Mouse (Mus musculus) midbrain, postnatal 0 days (tissue): ENCODE measurements around the gene Mesp2. TPM values are rescaled to one million over a fixed set of nuclear protein-coding genes. Genes with fewer than 3 reads are reported as not detected.

ENCODE experiments used
- ATAC-seq: fragments of 200-750 bp; cut with Nextera tagmentation; 2 replicates; pipeline ENCODE4 v1.8.0; 2017; ENCODE audit warnings: moderate number of reproducible peaks, mild to moderate bottlenecking, moderate TSS enrichment, moderate library complexity; ENCODE audit not compliant: low FRiP score
- DNase-seq: peaks from one replicate; pipeline ENCODE4 v3.0.0-alpha.2; 2015; ENCODE audit warnings: low spot score
- H3K27ac ChIP-seq: fragments of 300-500 bp; sonication (generic); 2 replicates; pipeline ENCODE4 v1.5.1; 2014; ENCODE audit warnings: low read depth, mild to moderate bottlenecking, low read length, mixed read lengths
- H3K27me3 ChIP-seq: fragments of 300-500 bp; sonication (generic); 2 replicates; pipeline ENCODE4 v1.6.1; 2014; ENCODE audit warnings: low read length, control low read depth, mixed read lengths; ENCODE audit not compliant: insufficient read depth
- H3K36me3 ChIP-seq: fragments of 300-500 bp; sonication (generic); 2 replicates; pipeline ENCODE4 v1.6.1; 2014; ENCODE audit warnings: low read length, control low read depth, mixed read lengths; ENCODE audit not compliant: insufficient read depth
- H3K4me1 ChIP-seq: fragments of 300-500 bp; sonication (generic); 2 replicates; pipeline ENCODE4 v1.6.1; 2014; ENCODE audit warnings: mild to moderate bottlenecking, control low read depth, antibody characterized with exemption, low read length, mixed read lengths; ENCODE audit not compliant: insufficient read depth
- H3K4me2 ChIP-seq: fragments of 300-500 bp; sonication (generic); 2 replicates; pipeline ENCODE4 v1.6.1; 2014; ENCODE audit warnings: low read depth, mild to moderate bottlenecking, low read length, mixed read lengths; ENCODE audit not compliant: poor library complexity, severe bottlenecking
- H3K4me3 ChIP-seq: fragments of 300-500 bp; sonication (generic); 2 replicates; pipeline ENCODE4 v1.5.1; 2014; ENCODE audit warnings: low read depth, mild to moderate bottlenecking, low read length, moderate library complexity
- H3K9ac ChIP-seq: fragments of 300-500 bp; sonication (generic); replicated peaks from 2 replicates; pipeline ENCODE4 v1.6.1; 2014; ENCODE audit warnings: mild to moderate bottlenecking, low read length, moderate library complexity, mixed read lengths; ENCODE audit not compliant: poor library complexity, severe bottlenecking
- H3K9me3 ChIP-seq: fragments of 300-500 bp; sonication (generic); 2 replicates; pipeline ENCODE4 v1.6.1; 2016; ENCODE audit warnings: low read length, control low read depth
- CTCF ChIP-seq: IDR thresholded peaks from 2 replicates; pipeline ENCODE4 v1.5.1; 2016; ENCODE audit warnings: antibody characterized with exemption, mild to moderate bottlenecking
- WGBS: fragments of 180-500 bp; shearing (Covaris S2); extraction: QIAGEN DNeasy Blood & Tissue Kit; methylation state at CpG from one replicate; pipeline ENCODE4 v1.1.7; 2014; 5-methylcytosine and 5-hydroxymethylcytosine counted together
- polyA plus RNA-seq: library from polyadenylated mRNA; unstranded; fragments of >200 nt; fragmentation: Nextera tagmentation; extraction: Ambion mirVana; gene quantifications from 2 replicates; pipeline ENCODE4 v1.2.1, GENCODE M21; 2015
- total RNA-seq: library from RNA; depleted of rRNA; stranded (reverse); fragments of >200 nt; gene quantifications from 2 replicates; pipeline ENCODE4 v1.2.3, GENCODE M21; 2014

The Mesp2 gene
- total and polyA plus RNA-seq, 2 experiments from 2014 or later: 0.88 to 1.5 TPM

- ATAC-seq (no peak), DNase-seq (no peak)
- no peaks in the 10 kb centered on the region for H3K36me3 ChIP-seq
- H3K27me3 ChIP-seq: peaks cover 15% of the 10 kb centered on the region
- no peak overlapping the region for H3K27ac ChIP-seq
- no peak for TF ChIP-seq CTCF
- 11% methylated on average over 49 of the region's 53 CpGs for WGBS
- no peak overlapping the region for H3K9ac ChIP-seq
- no peaks in the 10 kb centered on the region for H3K4me1 ChIP-seq
- H3K4me3 ChIP-seq: peak overlapping the region; percentile 23; the same call in 1 of the 2 replicates
- H3K4me2 ChIP-seq: peak overlapping the region; percentile 47
- H3K9me3 ChIP-seq: no peaks in the 10 kb centered on the region
Observed at GRCm38 (mm10) chr7:79847456-79848451, 37.2 kb downstream of the Mesp2 start.

GRCm38 (mm10) chr7:79856305-79856704, 45.8 kb downstream of the Mesp2 start:
- 87% methylated on average over 4 of the region's 4 CpGs for WGBS
- Histone ChIP-seq H3K4me1 (no peaks in the 10 kb centered on the region), H3K4me3 (no peak overlapping the region), H3K4me2 (no peak overlapping the region), H3K27me3 (no peaks in the 10 kb centered on the region), H3K9ac (no peak overlapping the region), H3K36me3 (no peaks in the 10 kb centered on the region), H3K27ac (no peak overlapping the region), H3K9me3 (no peaks in the 10 kb centered on the region)
- no peak for ATAC-seq
- TF ChIP-seq CTCF: no peak
- DNase-seq: no peak

GRCm38 (mm10) chr7:79858202-79858934, 47.8 kb downstream of the Mesp2 start:
- Histone ChIP-seq H3K27me3 (no peaks in the 10 kb centered on the region), H3K4me1 (no peaks in the 10 kb centered on the region), H3K9ac (no peak overlapping the region), H3K9me3 (no peaks in the 10 kb centered on the region), H3K4me3 (no peak overlapping the region), H3K4me2 (no peak overlapping the region), H3K36me3 (no peaks in the 10 kb centered on the region), H3K27ac (no peak overlapping the region)
- DNase-seq (no peak), ATAC-seq (no peak)
- TF ChIP-seq CTCF: no peak
- whole genome bisulfite sequencing: 68% methylated on average over 11 of the region's 11 CpGs

GRCm38 (mm10) chr7:79858956-79859630, 48.6 kb downstream of the Mesp2 start:
- Histone ChIP-seq H3K27ac (no peak overlapping the region), H3K4me1 (no peaks in the 10 kb centered on the region), H3K27me3 (no peaks in the 10 kb centered on the region), H3K4me3 (no peak overlapping the region), H3K4me2 (no peak overlapping the region), H3K9ac (no peak overlapping the region), H3K9me3 (no peaks in the 10 kb centered on the region), H3K36me3 (no peaks in the 10 kb centered on the region)
- DNase-seq: no peak
- no peak for ATAC-seq
- 69% methylated on average over 9 of the region's 9 CpGs for WGBS
- no peak for TF ChIP-seq CTCF

GRCm38 (mm10) chr7:79860811-79861210, 50.3 kb downstream of the Mesp2 start, which contains the start of gene Anpep:
Gene Anpep, minus strand, starts transcription at chr7:79861059.
- Histone ChIP-seq H3K4me3 (no peak within 1 kb of the TSS), H3K9ac (no peak within 1 kb of the TSS), H3K4me1 (no peaks in the 10 kb centered on the region), H3K4me2 (no peak within 1 kb of the TSS), H3K27ac (no peak within 1 kb of the TSS), H3K36me3 (no peaks in the 10 kb centered on the region), H3K9me3 (no peaks in the 10 kb centered on the region), H3K27me3 (no peaks in the 10 kb centered on the region)
- no peak for DNase-seq
- no peak for TF ChIP-seq CTCF
- ATAC-seq: no peak
- WGBS: 85% methylated on average over 9 of the region's 9 CpGs
